Comparison of ENCODE assay signal across 17 mouse cellular contexts in the genomic region with DNA sequence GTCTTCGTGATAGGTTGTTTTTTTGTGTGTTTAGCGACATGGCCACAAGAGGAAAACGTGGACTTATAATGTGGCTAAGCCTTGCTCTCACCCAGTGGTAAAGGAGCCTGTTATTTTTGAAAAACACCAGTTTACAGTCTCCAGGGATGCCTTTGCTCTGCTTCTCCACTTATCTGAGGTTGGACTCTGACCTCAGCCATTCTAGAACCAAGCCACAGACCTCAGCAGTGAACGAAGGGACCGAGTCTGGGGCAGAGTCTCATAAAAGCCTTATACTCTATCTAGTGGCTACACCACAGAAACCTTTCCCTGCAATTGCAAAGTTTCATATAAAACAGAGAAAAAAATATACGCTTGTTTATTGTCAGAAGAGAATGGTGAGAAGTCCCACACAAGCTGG.
"Had no signal": no experiment of that assay in that cellular context is flagged by ENCODE, and none has a peak within 500 bp of the region (broad histone marks: within the 10 kb centered on the region; RNA-seq: fewer than 3 reads in every experiment).

No protein-coding gene starts in this region.

- H3K36me3 ChIP-seq: liver, embryonic 13.5 days; stomach, embryonic 15.5 days had no signal

- H3K9ac ChIP-seq: liver, embryonic 13.5 days; midbrain, embryonic 12.5 days; neural tube, embryonic 13.5 days; stomach, embryonic 15.5 days had no signal

- H3K27ac ChIP-seq: layer of hippocampus, adult 2 months; left cerebral cortex, adult 2 months; liver, embryonic 13.5 days; midbrain, embryonic 12.5 days; neural tube, embryonic 13.5 days; stomach, embryonic 15.5 days had no signal

- H3K4me1 ChIP-seq: liver, embryonic 13.5 days; midbrain, embryonic 12.5 days; neural tube, embryonic 13.5 days; stomach, embryonic 15.5 days had no signal

- H3K27me3 ChIP-seq: liver, embryonic 13.5 days; midbrain, embryonic 12.5 days; neural tube, embryonic 13.5 days; stomach, embryonic 15.5 days had no signal

- H3K4me2 ChIP-seq: liver, embryonic 13.5 days; midbrain, embryonic 12.5 days; neural tube, embryonic 13.5 days; stomach, embryonic 15.5 days had no signal

- ATAC-seq: midbrain, embryonic 16.5 days had no signal

- H3K9me3 ChIP-seq: midbrain, embryonic 12.5 days; stomach, embryonic 15.5 days had no signal

- H3K4me3 ChIP-seq: layer of hippocampus, adult 2 months; left cerebral cortex, adult 2 months; liver, embryonic 13.5 days; midbrain, embryonic 12.5 days; myocyte; neural tube, embryonic 13.5 days; stomach, embryonic 15.5 days had no signal

- DNase-seq: kidney, postnatal 10 days; layer of hippocampus, adult 9-11 months; liver, embryonic 13.5 days; lung, adult 2 months; lung, postnatal 14 days; lung, postnatal 4 days; retina, postnatal 1 day; right cerebral cortex, postnatal 25 days; spleen, adult 18-20 months; thymus, postnatal 25 days had no signal
